Mouse (Mus musculus) left cerebral cortex, adult 2 months (tissue): ENCODE results near the gene Tmem63b. TPM values are rescaled to one million over a fixed set of nuclear protein-coding genes. Genes with fewer than 3 reads are reported as not detected.
A peak's percentile ranks its signal among the peaks of the same experiment; 100 is the strongest.

Experiments used
- DNase-seq, 2 experiments: peaks; one replicate each; pipeline ENCODE4 v3.0.0; 2021 to 2022; ENCODE audit warnings: low spot score in 2 of 2, mixed read lengths in 1 of 2; ENCODE audit errors: extremely low spot score in 1 of 2
- H3K27ac ChIP-seq: fragments of 200-600 bp; 2 replicates; pipeline ENCODE4 v1.8.1; 2022
- H3K4me3 ChIP-seq: fragments of 200-600 bp; 2 replicates; pipeline ENCODE4 v1.8.1; 2022
- CTCF ChIP-seq: fragments of 200-600 bp; IDR thresholded peaks from 2 replicates; pipeline ENCODE4 v1.8.1; 2022; ENCODE audit warnings: antibody characterized with exemption, mild to moderate bottlenecking, moderate library complexity
- intact Hi-C: fragments of 180-260 bp; cut with DNase I; formaldehyde crosslinking; loops from one replicate; pipeline ENCODE4 v1.15.1; 2025
- total RNA-seq, 2 experiments: library from RNA; stranded (reverse); gene quantifications; 2 replicates each; pipeline ENCODE4 v1.2.3; 2021

The Tmem63b gene
- total RNA-seq, 2 experiments from 2014 or later = 176 to 184 TPM

- Histone ChIP-seq H3K27ac (no peak overlapping the region), H3K4me3 (no peak overlapping the region)
- TF ChIP-seq CTCF = no peak
- DNase-seq = no peak
- intact Hi-C loops = no loop called here
Measured at GRCm38 (mm10) chr17:45727481-45727880, 40.8 kb upstream of the Tmem63b start.

- no peak for TF ChIP-seq CTCF
- intact Hi-C loops = no loop called here
- Histone ChIP-seq H3K4me3 (no peak overlapping the region), H3K27ac (no peak overlapping the region)
- no peak for DNase-seq
Measured at GRCm38 (mm10) chr17:45726249-45726648, 39.5 kb upstream of the Tmem63b start.

- no peak overlapping the region; the same call in 1 of the 2 replicates for H3K27ac ChIP-seq
- intact Hi-C loops = loop anchor here (5.0 kb wide), 1 partner anchor 142 kb away; no protein-coding TSS in a partner anchor
- TF ChIP-seq CTCF = 0 out of 2 replicates have a peak, but pooled peaks have one; percentile 0
- no peak overlapping the region for H3K4me3 ChIP-seq
- DNase-seq = no peak
Measured at GRCm38 (mm10) chr17:45724574-45724921, 37.8 kb upstream of the Tmem63b start.

- peak; percentile 94 for TF ChIP-seq CTCF
- peak overlapping the region; percentile 74 for H3K27ac ChIP-seq
- H3K4me3 ChIP-seq = peak overlapping the region; percentile 32
- intact Hi-C loops = loop anchor here (5.0 kb wide), 1 partner anchor 142 kb away; no protein-coding TSS in a partner anchor
- DNase-seq = peak; percentile 75 to 88
Measured at GRCm38 (mm10) chr17:45723732-45724573, 37.2 kb upstream of the Tmem63b start.

GRCm38 (mm10) chr17:45718323-45718722 is 31.6 kb upstream of the Tmem63b start:
- peak; percentile 79 to 82 for DNase-seq
- Histone ChIP-seq H3K27ac (no peak overlapping the region), H3K4me3 (no peak overlapping the region)
- intact Hi-C loops = loop anchor here (1.0 kb wide), 2 partner anchors 40 to 55 kb away; no protein-coding TSS in a partner anchor
- TF ChIP-seq CTCF = peak; percentile 85

- no peak for DNase-seq
- Histone ChIP-seq H3K4me3 (no peak overlapping the region), H3K27ac (no peak overlapping the region)
- no peak for TF ChIP-seq CTCF
- intact Hi-C loops = no loop called here
Measured at GRCm38 (mm10) chr17:45711525-45711924, 24.8 kb upstream of the Tmem63b start.

GRCm38 (mm10) chr17:45710407-45710806 is 23.7 kb upstream of the Tmem63b start:
- no peak for DNase-seq
- no peak for TF ChIP-seq CTCF
- no peak overlapping the region for H3K4me3 ChIP-seq
- no peak overlapping the region for H3K27ac ChIP-seq
- intact Hi-C loops = no loop called here

- no peak for TF ChIP-seq CTCF
- Histone ChIP-seq H3K4me3 (no peak overlapping the region), H3K27ac (no peak overlapping the region)
- no peak for DNase-seq
- intact Hi-C loops = no loop called here
Measured at GRCm38 (mm10) chr17:45709829-45710228, 23.1 kb upstream of the Tmem63b start.

- intact Hi-C loops = no loop called here
- TF ChIP-seq CTCF = no peak
- no peak for DNase-seq
- Histone ChIP-seq H3K4me3 (no peak overlapping the region), H3K27ac (no peak overlapping the region)
Measured at GRCm38 (mm10) chr17:45708179-45708578, 21.5 kb upstream of the Tmem63b start.

GRCm38 (mm10) chr17:45707376-45707775 is 20.7 kb upstream of the Tmem63b start:
- no peak for DNase-seq
- no peak for TF ChIP-seq CTCF
- H3K4me3 ChIP-seq = no peak overlapping the region
- no peak overlapping the region for H3K27ac ChIP-seq
- intact Hi-C loops = no loop called here

- Histone ChIP-seq H3K27ac (no peak overlapping the region), H3K4me3 (no peak overlapping the region)
- intact Hi-C loops = no loop called here
- no peak for DNase-seq
- no peak for TF ChIP-seq CTCF
Measured at GRCm38 (mm10) chr17:45706796-45707195, 20.1 kb upstream of the Tmem63b start.

- DNase-seq = no peak
- H3K27ac ChIP-seq = no peak overlapping the region
- no peak overlapping the region for H3K4me3 ChIP-seq
- intact Hi-C loops = no loop called here
- TF ChIP-seq CTCF = no peak
Measured at GRCm38 (mm10) chr17:45703187-45703586, 16.5 kb upstream of the Tmem63b start.

- Histone ChIP-seq H3K4me3 (no peak overlapping the region), H3K27ac (no peak overlapping the region)
- DNase-seq = no peak
- intact Hi-C loops = no loop called here
- no peak for TF ChIP-seq CTCF
Measured at GRCm38 (mm10) chr17:45702254-45702653, 15.5 kb upstream of the Tmem63b start.
